Mouse (Mus musculus) thymus, postnatal 25 days (tissue): ENCODE measurements around the gene Tead3.
"Not testable (repeated sequence)": the region's sequence is repeated elsewhere in the genome, so short reads cannot be mapped to it uniquely, and the experiment has no call there.

Experiments
- DNase-seq: peaks from one replicate; pipeline ENCODE4 v3.0.0; 2022

Tead3 gene

GRCm38 (mm10) chr17:28358576-28359261, 8.1 kb upstream of the Tead3 start:
- not testable (repeated sequence) for DNase-seq

GRCm38 (mm10) chr17:28355871-28356270, 5.3 kb upstream of the Tead3 start:
- no peak for DNase-seq

GRCm38 (mm10) chr17:28352018-28352417, 1.4 kb upstream of the Tead3 start:
- no peak for DNase-seq

GRCm38 (mm10) chr17:28351353-28351890, 805 bp upstream of the Tead3 start:
- peak; percentile 47 for DNase-seq

GRCm38 (mm10) chr17:28349901-28350465, 634 bp downstream of the Tead3 start:
- DNase-seq, result no peak

GRCm38 (mm10) chr17:28349264-28349880, 1.2 kb downstream of the Tead3 start:
- no peak for DNase-seq

GRCm38 (mm10) chr17:28348211-28348610, 2.4 kb downstream of the Tead3 start:
- DNase-seq, result no peak

- no peak for DNase-seq
Measured at GRCm38 (mm10) chr17:28347327-28347726, 3.3 kb downstream of the Tead3 start.

GRCm38 (mm10) chr17:28345882-28346281, 4.7 kb downstream of the Tead3 start:
- no peak for DNase-seq

- no peak for DNase-seq
Measured at GRCm38 (mm10) chr17:28345271-28345721, 5.3 kb downstream of the Tead3 start.

- DNase-seq, result no peak
Measured at GRCm38 (mm10) chr17:28344670-28345069, 5.9 kb downstream of the Tead3 start.

GRCm38 (mm10) chr17:28344050-28344607, 6.5 kb downstream of the Tead3 start:
- DNase-seq, result no peak

GRCm38 (mm10) chr17:28341091-28341490, 9.5 kb downstream of the Tead3 start:
- DNase-seq, result peak; percentile 24

GRCm38 (mm10) chr17:28340578-28340977, 10.0 kb downstream of the Tead3 start:
- no peak for DNase-seq

- DNase-seq, result no peak
Measured at GRCm38 (mm10) chr17:28337547-28337946, 13.1 kb downstream of the Tead3 start.

GRCm38 (mm10) chr17:28335267-28335666, 15.3 kb downstream of the Tead3 start:
- DNase-seq, result no peak

- DNase-seq, result no peak
Measured at GRCm38 (mm10) chr17:28332915-28333546, 17.6 kb downstream of the Tead3 start.

- no peak for DNase-seq
Measured at GRCm38 (mm10) chr17:28332113-28332914, 18.3 kb downstream of the Tead3 start.

- no peak for DNase-seq
Measured at GRCm38 (mm10) chr17:28331241-28332112, 19.1 kb downstream of the Tead3 start.

- DNase-seq, result not testable (repeated sequence)
Measured at GRCm38 (mm10) chr17:28330590-28330989, 20.0 kb downstream of the Tead3 start.

GRCm38 (mm10) chr17:28330232-28330546, 20.4 kb downstream of the Tead3 start:
- DNase-seq, result no peak
